Mouse (Mus musculus): ENCODE results near the gene Fgfr2. TPM values are rescaled to one million over a fixed set of nuclear protein-coding genes. Genes with fewer than 3 reads are reported as not detected.

Gene Fgfr2
- polyA plus RNA-seq, 1 experiment, result 52.3 TPM

GRCm38 (mm10) chr7:132812619-132813415, 310.3 kb downstream of the Fgfr2 start:
- peak; percentile 75 for DNase-seq (ENCODE audit: low read depth)
- TF ChIP-seq POLR2A (IDR thresholded peaks at IDR 0.05; ENCODE audit: borderline replicate concordance, extremely low read depth, insufficient read depth, insufficient read length, poor library complexity, severe bottlenecking) (peak; percentile 8; the same call in 1 of the 2 replicates), CTCF (IDR thresholded peaks at IDR 0.05; ENCODE audit: borderline replicate concordance, extremely low read depth, insufficient read depth, insufficient read length) (no peak)

- DNase-seq (ENCODE audit: low read depth), result peak; percentile 73
- TF ChIP-seq CTCF (IDR thresholded peaks at IDR 0.05; ENCODE audit: borderline replicate concordance, extremely low read depth, insufficient read depth, insufficient read length), result no peak
- TF ChIP-seq POLR2A (IDR thresholded peaks at IDR 0.05; ENCODE audit: borderline replicate concordance, extremely low read depth, insufficient read depth, insufficient read length, poor library complexity, severe bottlenecking), result no peak
Observed at GRCm38 (mm10) chr7:132811716-132812618, 311.2 kb downstream of the Fgfr2 start.

GRCm38 (mm10) chr7:132810879-132811278, 312.3 kb downstream of the Fgfr2 start:
- TF ChIP-seq POLR2A (IDR thresholded peaks at IDR 0.05; ENCODE audit: borderline replicate concordance, extremely low read depth, insufficient read depth, insufficient read length, poor library complexity, severe bottlenecking) (no peak), CTCF (IDR thresholded peaks at IDR 0.05; ENCODE audit: borderline replicate concordance, extremely low read depth, insufficient read depth, insufficient read length) (peak; percentile 85)
- DNase-seq (ENCODE audit: low read depth), result peak; percentile 94

GRCm38 (mm10) chr7:132810368-132810767, 312.8 kb downstream of the Fgfr2 start:
- DNase-seq (ENCODE audit: low read depth), result peak; percentile 83

GRCm38 (mm10) chr7:132809721-132810120, 313.4 kb downstream of the Fgfr2 start:
- no peak for DNase-seq (ENCODE audit: low read depth)
- no peak for TF ChIP-seq CTCF (IDR thresholded peaks at IDR 0.05; ENCODE audit: borderline replicate concordance, extremely low read depth, insufficient read depth, insufficient read length)
- no peak for TF ChIP-seq POLR2A (IDR thresholded peaks at IDR 0.05; ENCODE audit: borderline replicate concordance, extremely low read depth, insufficient read depth, insufficient read length, poor library complexity, severe bottlenecking)

More at GRCm38 (mm10) chr7:132810368-132810767, 312.8 kb downstream of the Fgfr2 start:
- no peak for TF ChIP-seq CTCF (IDR thresholded peaks at IDR 0.05; ENCODE audit: borderline replicate concordance, extremely low read depth, insufficient read depth, insufficient read length)
- no peak for TF ChIP-seq POLR2A (IDR thresholded peaks at IDR 0.05; ENCODE audit: borderline replicate concordance, extremely low read depth, insufficient read depth, insufficient read length, poor library complexity, severe bottlenecking)

GRCm38 (mm10) chr7:132808841-132809682, 314.1 kb downstream of the Fgfr2 start:
- peak; percentile 83 for DNase-seq (ENCODE audit: low read depth)
- TF ChIP-seq CTCF (IDR thresholded peaks at IDR 0.05; ENCODE audit: borderline replicate concordance, extremely low read depth, insufficient read depth, insufficient read length), result no peak
- TF ChIP-seq POLR2A (IDR thresholded peaks at IDR 0.05; ENCODE audit: borderline replicate concordance, extremely low read depth, insufficient read depth, insufficient read length, poor library complexity, severe bottlenecking), result no peak

- no peak for TF ChIP-seq POLR2A (IDR thresholded peaks at IDR 0.05; ENCODE audit: borderline replicate concordance, extremely low read depth, insufficient read depth, insufficient read length, poor library complexity, severe bottlenecking)
- TF ChIP-seq CTCF (IDR thresholded peaks at IDR 0.05; ENCODE audit: borderline replicate concordance, extremely low read depth, insufficient read depth, insufficient read length), result no peak
Observed at GRCm38 (mm10) chr7:132808051-132808796, 314.9 kb downstream of the Fgfr2 start.

GRCm38 (mm10) chr7:132806926-132807857, 316.0 kb downstream of the Fgfr2 start:
- DNase-seq (ENCODE audit: low read depth), result no peak
- TF ChIP-seq POLR2A (IDR thresholded peaks at IDR 0.05; ENCODE audit: borderline replicate concordance, extremely low read depth, insufficient read depth, insufficient read length, poor library complexity, severe bottlenecking) (no peak), CTCF (IDR thresholded peaks at IDR 0.05; ENCODE audit: borderline replicate concordance, extremely low read depth, insufficient read depth, insufficient read length) (no peak)

More at GRCm38 (mm10) chr7:132808051-132808796, 314.9 kb downstream of the Fgfr2 start:
- peak; percentile 59 for DNase-seq (ENCODE audit: low read depth)

GRCm38 (mm10) chr7:132806286-132806685, 316.9 kb downstream of the Fgfr2 start:
- DNase-seq (ENCODE audit: low read depth), result peak; percentile 60
- no peak for TF ChIP-seq CTCF (IDR thresholded peaks at IDR 0.05; ENCODE audit: borderline replicate concordance, extremely low read depth, insufficient read depth, insufficient read length)
- no peak for TF ChIP-seq POLR2A (IDR thresholded peaks at IDR 0.05; ENCODE audit: borderline replicate concordance, extremely low read depth, insufficient read depth, insufficient read length, poor library complexity, severe bottlenecking)

All from brain, embryonic 14.5 days (tissue).